Mouse (Mus musculus) midbrain, embryonic 10.5 days (tissue): Measurements from ENCODE around the gene 3425401B19Rik. TPM values are rescaled to one million over a fixed set of nuclear protein-coding genes. Genes with fewer than 3 reads are reported as not detected.

Experiments
- DNase-seq: peaks from one replicate; pipeline ENCODE4 v3.0.0-alpha.2; 2017; ENCODE audit warnings: low spot score
- H3K27ac ChIP-seq: fragments of 300-500 bp; sonication (generic); replicated peaks from 2 replicates; pipeline ENCODE4 v1.5.1; 2016; ENCODE audit warnings: mild to moderate bottlenecking
- H3K27me3 ChIP-seq: fragments of 300-500 bp; sonication (generic); 2 replicates; pipeline ENCODE4 v1.6.1; 2016; ENCODE audit warnings: low read depth, mild to moderate bottlenecking; ENCODE audit not compliant: poor library complexity, severe bottlenecking
- H3K36me3 ChIP-seq: fragments of 300-500 bp; sonication (generic); 2 replicates; pipeline ENCODE4 v1.6.1; 2016; ENCODE audit warnings: mild to moderate bottlenecking, moderate library complexity
- H3K4me1 ChIP-seq: fragments of 300-500 bp; sonication (generic); 2 replicates; pipeline ENCODE4 v1.6.1; 2016
- H3K4me3 ChIP-seq: fragments of 300-500 bp; sonication (generic); 2 replicates; pipeline ENCODE4 v1.5.1; 2016; ENCODE audit warnings: mild to moderate bottlenecking, moderate library complexity
- H3K9me3 ChIP-seq: fragments of 300-500 bp; sonication (generic); replicated peaks from 2 replicates; pipeline ENCODE4 v1.6.1; 2016; ENCODE audit warnings: mild to moderate bottlenecking
- WGBS: fragments of 180-500 bp; shearing (Covaris S2); methylation state at CpG from one replicate; pipeline ENCODE4 v1.1.7; 2016; 5-methylcytosine and 5-hydroxymethylcytosine counted together
- polyA plus RNA-seq: library from polyadenylated mRNA; unstranded; fragments of >200 nt; fragmentation: Nextera tagmentation; extraction: Ambion mirVana; gene quantifications from 2 replicates; pipeline ENCODE4 v1.2.1, GENCODE M21; 2016

Gene 3425401B19Rik
- polyA plus RNA-seq, 1 experiment from 2014 or later = 0.27 TPM

GRCm38 (mm10) chr14:32634015-32634682 lies 50.9 kb downstream of the 3425401B19Rik start:
- 49% methylated on average over 11 of the region's 11 CpGs for WGBS
- no peak overlapping the region for H3K4me3 ChIP-seq

GRCm38 (mm10) chr14:32632908-32633600 lies 52.0 kb downstream of the 3425401B19Rik start:
- 84% methylated on average over 6 of the region's 6 CpGs for WGBS
- Histone ChIP-seq H3K27ac (no peak overlapping the region), H3K4me3 (no peak overlapping the region), H3K36me3 (no peaks in the 10 kb centered on the region), H3K9me3 (no peaks in the 10 kb centered on the region), H3K27me3 (no peaks in the 10 kb centered on the region), H3K4me1 (peaks cover 5% of the 10 kb centered on the region; the same call in 1 of the 2 replicates)
- DNase-seq = no peak

More at GRCm38 (mm10) chr14:32634015-32634682, 50.9 kb downstream of the 3425401B19Rik start:
- Histone ChIP-seq H3K36me3 (no peaks in the 10 kb centered on the region), H3K27ac (no peak overlapping the region), H3K4me1 (no peaks in the 10 kb centered on the region), H3K27me3 (no peaks in the 10 kb centered on the region), H3K9me3 (no peaks in the 10 kb centered on the region)
- no peak for DNase-seq

GRCm38 (mm10) chr14:32628584-32628983 lies 56.5 kb downstream of the 3425401B19Rik start:
- no peak for DNase-seq
- 51% methylated on average over 10 of the region's 10 CpGs for WGBS
- Histone ChIP-seq H3K4me3 (no peak overlapping the region), H3K27ac (no peak overlapping the region; the same call in 1 of the 2 replicates), H3K27me3 (no peaks in the 10 kb centered on the region), H3K36me3 (no peaks in the 10 kb centered on the region), H3K4me1 (peaks cover 5% of the 10 kb centered on the region; the same call in 1 of the 2 replicates), H3K9me3 (no peaks in the 10 kb centered on the region)

GRCm38 (mm10) chr14:32627271-32627670 lies 57.8 kb downstream of the 3425401B19Rik start:
- H3K36me3 ChIP-seq = no peaks in the 10 kb centered on the region
- DNase-seq = no peak
- H3K9me3 ChIP-seq = no peaks in the 10 kb centered on the region
- H3K27ac ChIP-seq = no peak overlapping the region
- WGBS = 73% methylated on average over 2 of the region's 2 CpGs
- H3K27me3 ChIP-seq = no peaks in the 10 kb centered on the region
- peaks cover 5% of the 10 kb centered on the region; the same call in 1 of the 2 replicates for H3K4me1 ChIP-seq
- no peak overlapping the region for H3K4me3 ChIP-seq

- Histone ChIP-seq H3K9me3 (no peaks in the 10 kb centered on the region), H3K4me1 (peaks cover 5% of the 10 kb centered on the region; the same call in 1 of the 2 replicates), H3K36me3 (no peaks in the 10 kb centered on the region), H3K27me3 (no peaks in the 10 kb centered on the region), H3K27ac (no peak overlapping the region), H3K4me3 (no peak overlapping the region)
- WGBS = 88% methylated on average over 7 of the region's 7 CpGs
- no peak for DNase-seq
Measured at GRCm38 (mm10) chr14:32624811-32625210, 60.3 kb downstream of the 3425401B19Rik start.

- no peaks in the 10 kb centered on the region for H3K36me3 ChIP-seq
- H3K9me3 ChIP-seq = no peaks in the 10 kb centered on the region
- no peak overlapping the region for H3K27ac ChIP-seq
- no peak overlapping the region for H3K4me3 ChIP-seq
- H3K4me1 ChIP-seq = peaks cover 5% of the 10 kb centered on the region; the same call in 1 of the 2 replicates
- no peaks in the 10 kb centered on the region for H3K27me3 ChIP-seq
- WGBS = 79% methylated on average over 3 of the region's 3 CpGs
- DNase-seq = no peak
Measured at GRCm38 (mm10) chr14:32624245-32624644, 60.8 kb downstream of the 3425401B19Rik start.

GRCm38 (mm10) chr14:32617253-32617652 lies 67.8 kb downstream of the 3425401B19Rik start:
- DNase-seq = no peak
- Histone ChIP-seq H3K36me3 (no peaks in the 10 kb centered on the region), H3K27ac (no peak overlapping the region), H3K4me3 (no peak overlapping the region), H3K27me3 (no peaks in the 10 kb centered on the region), H3K4me1 (no peaks in the 10 kb centered on the region), H3K9me3 (no peaks in the 10 kb centered on the region)
- 91% methylated on average over 5 of the region's 5 CpGs for WGBS

- WGBS = 20% methylated on average over 3 of the region's 3 CpGs
- peaks cover 15% of the 10 kb centered on the region for H3K4me1 ChIP-seq
- peak; percentile 34 for DNase-seq
Measured at GRCm38 (mm10) chr14:32609392-32609791, 75.7 kb downstream of the 3425401B19Rik start.

More at GRCm38 (mm10) chr14:32609392-32609791, 75.7 kb downstream of the 3425401B19Rik start:
- Histone ChIP-seq H3K27ac (no peak overlapping the region), H3K27me3 (no peaks in the 10 kb centered on the region; the same call in 1 of the 2 replicates), H3K36me3 (no peaks in the 10 kb centered on the region), H3K9me3 (no peaks in the 10 kb centered on the region), H3K4me3 (no peak overlapping the region)

Other genes with a start within 250 kb of the 3425401B19Rik start
- 0.41 and 0.77 TPM in 2 replicates for gene Slc18a3, start 220.4 kb downstream of the 3425401B19Rik start, polyA plus RNA-seq
- 0.07 and 0.10 TPM in 2 replicates for gene Chat, start 219.3 kb downstream of the 3425401B19Rik start, polyA plus RNA-seq
- gene Ercc6, start 171.8 kb downstream of the 3425401B19Rik start, polyA plus RNA-seq = 26.0 and 27.8 TPM in 2 replicates
- 6.0 and 8.1 TPM in 2 replicates for gene Prrxl1, start 85.9 kb downstream of the 3425401B19Rik start, polyA plus RNA-seq
- 0.25 and 0.56 TPM in 2 replicates for gene Tmem273, start 100.7 kb upstream of the 3425401B19Rik start, polyA plus RNA-seq
- not detected in 2 replicates for gene Fam170b, start 148.7 kb upstream of the 3425401B19Rik start, polyA plus RNA-seq
- 2.7 and 3.6 TPM in 2 replicates for gene Vstm4, start 171.5 kb upstream of the 3425401B19Rik start, polyA plus RNA-seq